In the genomic region with DNA sequence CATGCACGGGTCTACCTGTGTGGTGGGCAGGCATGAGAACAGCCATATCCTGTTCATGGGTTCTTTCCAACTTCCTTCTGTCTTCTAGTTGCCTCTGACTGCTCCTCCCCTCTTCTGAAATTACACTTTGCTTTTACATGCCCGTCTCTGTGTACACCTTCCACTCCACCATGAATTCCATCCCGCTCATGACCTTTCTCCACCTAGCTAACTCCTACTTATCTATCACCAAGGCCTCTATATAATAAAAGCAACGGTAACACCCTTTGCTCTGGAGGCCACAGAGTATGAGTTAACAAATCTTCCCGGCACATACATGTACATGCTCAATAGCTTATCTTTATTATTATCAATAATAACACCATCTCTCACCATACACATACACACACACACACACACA, we compare ENCODE assay signal across 34 mouse cellular contexts.
"Had no signal": no experiment of that assay in that cellular context is flagged by ENCODE, and none has a peak within 500 bp of the region (broad histone marks: within the 10 kb centered on the region; RNA-seq: fewer than 3 reads in every experiment).

No protein-coding gene starts in this region.

- ATAC-seq: hindbrain, embryonic 16.5 days; hindbrain, postnatal 0 days; inflammation-experienced regulatory T-cells, adult 6 months had no signal

- H3K9me3 ChIP-seq: heart, embryonic 10.5 days; heart, embryonic 12.5 days; heart, embryonic 13.5 days; heart, embryonic 15.5 days; hindbrain, embryonic 10.5 days; hindbrain, embryonic 12.5 days; hindbrain, embryonic 13.5 days; hindbrain, embryonic 15.5 days; kidney, embryonic 15.5 days had no signal

- H3K27ac ChIP-seq: heart, adult 2 months; heart, embryonic 10.5 days; heart, embryonic 13.5 days; heart, embryonic 15.5 days; hindbrain, embryonic 10.5 days; hindbrain, embryonic 12.5 days; hindbrain, embryonic 13.5 days; hindbrain, embryonic 14.5 days; hindbrain, embryonic 15.5 days; hindbrain, postnatal 0 days; kidney, embryonic 15.5 days; kidney, postnatal 0 days; layer of hippocampus, adult 2 months; left cerebral cortex, adult 2 months had no signal

- DNase-seq: heart, adult 2 months; heart, postnatal 10 days; heart, postnatal 14 days; heart, postnatal 36 days; heart, postnatal 4 days; kidney, adult 11 months; kidney, adult 18-20 months; kidney, adult 2 months; kidney, adult 8-10 months; kidney, adult 9 months; kidney, postnatal 10 days; kidney, postnatal 14 days; kidney, postnatal 25 days; kidney, postnatal 36 days; kidney, postnatal 4 days; layer of hippocampus, adult 9-11 months; layer of hippocampus, postnatal 36 days had no signal

- H3K4me2 ChIP-seq: heart, embryonic 11.5 days; heart, embryonic 12.5 days; heart, embryonic 13.5 days; heart, embryonic 15.5 days; hindbrain, embryonic 12.5 days; hindbrain, embryonic 13.5 days; hindbrain, embryonic 14.5 days; hindbrain, embryonic 15.5 days; kidney, embryonic 15.5 days had no signal

- H3K9ac ChIP-seq: heart, embryonic 12.5 days; heart, embryonic 13.5 days; heart, embryonic 15.5 days; hindbrain, embryonic 12.5 days; hindbrain, embryonic 13.5 days; hindbrain, embryonic 14.5 days; hindbrain, embryonic 15.5 days; kidney, embryonic 15.5 days had no signal

- H3K4me1 ChIP-seq: hindbrain, embryonic 10.5 days; hindbrain, embryonic 12.5 days; hindbrain, embryonic 13.5 days; hindbrain, embryonic 15.5 days; kidney, embryonic 15.5 days had no signal

- H3K27me3 ChIP-seq: heart, embryonic 12.5 days; heart, embryonic 13.5 days; heart, embryonic 15.5 days; hindbrain, embryonic 12.5 days; hindbrain, embryonic 13.5 days; hindbrain, embryonic 15.5 days; kidney, embryonic 15.5 days had no signal

- H3K36me3 ChIP-seq: heart, embryonic 10.5 days; heart, embryonic 12.5 days; heart, embryonic 13.5 days; heart, embryonic 15.5 days; hindbrain, embryonic 10.5 days; hindbrain, embryonic 12.5 days; hindbrain, embryonic 13.5 days; hindbrain, embryonic 15.5 days; kidney, embryonic 15.5 days had no signal

- H3K4me3 ChIP-seq: heart, adult 2 months; heart, embryonic 10.5 days; heart, embryonic 12.5 days; heart, embryonic 13.5 days; heart, embryonic 15.5 days; hindbrain, embryonic 10.5 days; hindbrain, embryonic 12.5 days; hindbrain, embryonic 13.5 days; hindbrain, embryonic 15.5 days; kidney, embryonic 15.5 days; layer of hippocampus, adult 2 months; left cerebral cortex, adult 2 months had no signal
